Mouse (Mus musculus) layer of hippocampus, adult 8-10 months (tissue): ENCODE measurements around the gene Nudt13. TPM values are rescaled to one million over a fixed set of nuclear protein-coding genes. Genes with fewer than 3 reads are reported as not detected.

Source experiments
- DNase-seq, 2 experiments: peaks; one replicate each; pipeline ENCODE4 v3.0.0; 2022; ENCODE audit warnings: low spot score in 2 of 2
- total RNA-seq, 4 experiments: library from RNA; stranded (reverse); gene quantifications; 2 replicates each; pipeline ENCODE4 v1.2.4; 2022

Gene Nudt13
- total RNA-seq, 4 experiments from 2014 or later = 22.9 to 32.4 (median 28.4) TPM

DNA sequence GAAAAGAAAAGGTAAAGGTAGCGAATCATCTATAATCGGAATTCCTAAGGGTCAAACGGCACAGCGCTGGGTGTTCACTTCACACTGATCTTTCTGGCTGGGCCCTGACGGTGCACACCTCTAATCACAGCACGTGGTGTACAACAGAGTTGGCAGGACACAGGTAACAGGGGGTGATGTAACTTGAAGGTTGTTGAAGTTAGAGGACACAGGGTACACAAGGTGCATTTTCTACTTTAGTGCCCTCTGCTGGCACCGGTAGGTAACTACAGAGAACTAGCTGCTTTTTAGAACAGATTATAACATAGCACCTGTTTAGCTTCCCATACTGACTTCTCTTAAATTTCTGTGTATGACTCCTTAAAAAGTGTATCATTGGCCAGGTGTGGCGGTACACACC is 45.7 kb downstream of the Nudt13 start:
- DNase-seq = no peak

- no peak for DNase-seq
Measured at GRCm38 (mm10) chr14:20340866-20341265, 46.4 kb downstream of the Nudt13 start.

DNA sequence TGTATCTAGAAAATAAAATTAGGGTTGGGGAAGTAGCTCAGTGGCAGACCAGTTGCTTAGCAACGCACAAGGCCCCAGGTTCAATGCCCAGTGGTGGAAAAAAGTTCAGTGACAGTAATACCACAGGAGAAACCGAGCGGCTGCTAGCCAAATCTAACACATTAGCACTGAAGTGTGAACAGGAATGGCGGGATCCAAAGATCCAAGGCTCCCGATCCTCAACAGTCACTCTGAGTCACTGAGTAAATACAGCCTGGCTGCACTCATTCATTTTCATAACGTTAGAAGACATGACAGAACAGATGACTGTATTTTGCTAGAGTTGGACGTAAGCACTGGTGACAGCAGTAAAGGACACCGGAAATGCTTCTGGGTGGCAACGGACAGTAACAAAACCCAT is 51.4 kb downstream of the Nudt13 start:
- no peak for DNase-seq

- DNase-seq = no peak
Measured at GRCm38 (mm10) chr14:20347441-20347990, 53.0 kb downstream of the Nudt13 start.

DNA sequence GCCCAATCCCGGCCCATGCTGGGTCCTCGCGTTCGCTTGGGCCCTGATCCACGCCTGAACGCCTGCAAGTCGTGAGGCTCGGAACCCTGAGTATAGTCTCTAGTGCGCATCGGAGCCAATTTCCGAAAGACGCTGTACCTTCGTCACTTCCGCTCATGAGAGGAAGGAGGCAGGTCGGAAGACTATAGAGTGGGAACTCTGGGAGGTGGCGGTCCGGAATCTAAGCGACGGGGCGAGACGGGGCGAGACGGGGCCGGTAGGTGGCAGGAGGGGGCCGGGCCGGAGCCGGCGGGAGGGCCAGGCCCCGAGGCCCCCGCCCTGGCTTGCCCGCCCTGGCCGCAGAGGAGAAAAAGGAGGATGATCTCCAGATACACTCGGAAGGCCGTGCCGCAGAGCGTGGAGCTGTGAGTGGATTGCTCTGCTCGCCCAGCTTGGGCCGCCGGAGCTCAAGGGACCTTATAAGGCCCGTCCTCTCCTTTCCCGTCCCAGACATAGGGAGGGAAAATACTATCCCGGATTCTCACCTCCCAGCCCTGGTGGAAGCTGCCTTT is 53.6 kb downstream of the Nudt13 start, which contains the start of the genes Ecd and Fam149b:
TSS of gene Ecd (minus strand) at position 131 of the 551 bp plus-strand sequence.
TSS of gene Fam149b (plus strand) at position 172 of the 551 bp plus-strand sequence.
- peak; percentile 87 to 91 for DNase-seq

- no peak for DNase-seq
Measured at GRCm38 (mm10) chr14:20363230-20363629, 68.7 kb downstream of the Nudt13 start.

Other genes with a start within 250 kb of the Nudt13 start
- gene Saysd1, start 156.2 kb upstream of the Nudt13 start, total RNA-seq = 1 to 10 TPM; 4.2 to 5.9 (median 4.8) TPM
- gene Kcnk5, start 112.9 kb upstream of the Nudt13 start, total RNA-seq = under 1 TPM; 0.33 to 0.71 (median 0.48) TPM
- gene Kcnk16, start 25.5 kb upstream of the Nudt13 start, total RNA-seq = not detected
- gene Ecd, start 53.4 kb downstream of the Nudt13 start, total RNA-seq = 10 to 100 TPM; 30.2 to 35.7 (median 32.7) TPM
- gene Fam149b, start 53.5 kb downstream of the Nudt13 start, total RNA-seq = 10 to 100 TPM; 43.4 to 58.3 (median 47.2) TPM
- 10 to 100 TPM; 26.3 to 30.9 (median 29.7) TPM for gene Dnajc9, start 94.2 kb downstream of the Nudt13 start, total RNA-seq
- 10 to 100 TPM; 30.8 to 41.2 (median 35.5) TPM for gene Mrps16, start 98.9 kb downstream of the Nudt13 start, total RNA-seq
- 1 to 10 TPM in 3 of 4 experiments, under 1 TPM in 1; 0.93 to 2.9 (median 2.3) TPM for gene Cfap70, start 157.5 kb downstream of the Nudt13 start, total RNA-seq
- gene Anxa7, start 185.4 kb downstream of the Nudt13 start, total RNA-seq = 10 to 100 TPM; 84.3 to 86.7 (median 85.4) TPM
- gene Mss51, start 202.2 kb downstream of the Nudt13 start, total RNA-seq = 1 to 10 TPM in 1 of 4 experiments, under 1 TPM in 3; 0.71 to 1.3 (median 0.96) TPM